ENCODE assay signal across 9 mouse cellular contexts in genomic region chr7:113048097-113048795, GRCm38 (mm10).
A peak's percentile ranks its signal among the peaks of the same experiment; 100 is the strongest.
DNase-seq lines count a peak whose midpoint lies in the region; ATAC-seq lines count a peak whose summit lies in the region.
"Had no signal": no experiment of that assay in that cellular context is flagged by ENCODE, and none has a peak within 500 bp of the region (broad histone marks: within the 10 kb centered on the region; RNA-seq: fewer than 3 reads in every experiment).

No protein-coding gene starts in this region.

- H3K9me3 ChIP-seq in kidney, embryonic 15.5 days (replicated peaks) = no peaks in the 10 kb centered on the region
- H3K9me3 ChIP-seq in hindbrain, embryonic 10.5 days = no peaks in the 10 kb centered on the region
- no peaks in the 10 kb centered on the region for H3K9me3 ChIP-seq in stomach, embryonic 14.5 days (ENCODE audit: control insufficient read depth, low read depth, low read length)

- DNase-seq in kidney, adult 8-10 months = no peak
- peak; percentile 67 to 70 for DNase-seq in adrenal gland, postnatal 36 days
- DNase-seq in hindbrain, embryonic 10.5 days (ENCODE audit: low spot score) = peak; percentile 23
- peak; percentile 30 for DNase-seq in lung, postnatal 10 days
- no peak for DNase-seq in natural killer cell, adult 2 months (ENCODE audit: low spot score in 2 of 2)
- no peak for DNase-seq in thymus, adult 18-20 months

- H3K9ac ChIP-seq in kidney, embryonic 15.5 days = no peak overlapping the region
- H3K9ac ChIP-seq in stomach, embryonic 14.5 days (replicated peaks; ENCODE audit: low read depth, low read length) = no peak overlapping the region

- H3K27me3 ChIP-seq in kidney, embryonic 15.5 days = no peaks in the 10 kb centered on the region
- no peaks in the 10 kb centered on the region for H3K27me3 ChIP-seq in hindbrain, embryonic 10.5 days (ENCODE audit: insufficient read depth, poor library complexity, severe bottlenecking)
- no peaks in the 10 kb centered on the region for H3K27me3 ChIP-seq in stomach, embryonic 14.5 days (ENCODE audit: control insufficient read depth, insufficient read depth, low read length)

- no peak overlapping the region for H3K4me3 ChIP-seq in kidney, embryonic 15.5 days (replicated peaks)
- no peak overlapping the region for H3K4me3 ChIP-seq in hindbrain, embryonic 10.5 days
- H3K4me3 ChIP-seq in stomach, embryonic 14.5 days (ENCODE audit: low read depth, low read length) = no peak overlapping the region

- H3K27ac ChIP-seq in kidney, embryonic 15.5 days = peak overlapping the region; percentile 38; the same call in 1 of the 2 replicates
- H3K27ac ChIP-seq in hindbrain, embryonic 10.5 days = peak overlapping the region; percentile 73
- peak overlapping the region; percentile 71 for H3K27ac ChIP-seq in stomach, embryonic 14.5 days (ENCODE audit: low read length)
- H3K27ac ChIP-seq: macrophage had no signal

- ATAC-seq in kidney, embryonic 15.5 days (replicated peaks; ENCODE audit: low FRiP score) = 0 out of 2 replicates have a peak, but pooled peaks have one; percentile 52
- ATAC-seq in stomach, embryonic 14.5 days (ENCODE audit: insufficient number of reproducible peaks, insufficient read depth, low FRiP score, low read depth) = peak; percentile 77

- no peaks in the 10 kb centered on the region for H3K36me3 ChIP-seq in kidney, embryonic 15.5 days
- no peaks in the 10 kb centered on the region for H3K36me3 ChIP-seq in hindbrain, embryonic 10.5 days
- no peaks in the 10 kb centered on the region for H3K36me3 ChIP-seq in stomach, embryonic 14.5 days (ENCODE audit: control insufficient read depth, insufficient read depth, low read length)

- WGBS in kidney, embryonic 15.5 days = 68% methylated on average over 4 of the region's 4 CpGs
- WGBS in hindbrain, embryonic 10.5 days = 62% methylated on average over 4 of the region's 4 CpGs
- WGBS in stomach, embryonic 14.5 days = 44% methylated on average over 4 of the region's 4 CpGs

- H3K4me2 ChIP-seq in kidney, embryonic 15.5 days = no peak overlapping the region
- H3K4me2 ChIP-seq in stomach, embryonic 14.5 days (replicated peaks; ENCODE audit: low read depth, low read length) = no peak overlapping the region

- H3K4me1 ChIP-seq in kidney, embryonic 15.5 days = 0 out of 2 replicates have a peak, but pooled peaks cover 3% of the 10 kb centered on the region
- H3K4me1 ChIP-seq in hindbrain, embryonic 10.5 days (replicated peaks) = peaks cover 25% of the 10 kb centered on the region
- H3K4me1 ChIP-seq in stomach, embryonic 14.5 days (ENCODE audit: control insufficient read depth, insufficient read depth, low read length) = no peaks in the 10 kb centered on the region

Comparison
In these comparisons a context has a peak if more than half of its experiments do, and no peak if none do; other contexts are left out.
1. DNase-seq: peak in adrenal gland, postnatal 36 days (2 of 2), hindbrain, embryonic 10.5 days (single experiment) and lung, postnatal 10 days (single experiment); none in kidney, adult 8-10 months (0 of 2), natural killer cell, adult 2 months (0 of 2) and thymus, adult 18-20 months (0 of 2).
2. Peak in every context shown above with its lines, with median percentiles within 50 percentile points of each other: H3K27ac ChIP-seq.